Mouse (Mus musculus): Measurements from ENCODE around the gene Sox12. TPM values are rescaled to one million over a fixed set of nuclear protein-coding genes. Genes with fewer than 3 reads are reported as not detected.

Sox12 gene
- polyA plus RNA-seq, 1 experiment = 7.8 TPM

DNA sequence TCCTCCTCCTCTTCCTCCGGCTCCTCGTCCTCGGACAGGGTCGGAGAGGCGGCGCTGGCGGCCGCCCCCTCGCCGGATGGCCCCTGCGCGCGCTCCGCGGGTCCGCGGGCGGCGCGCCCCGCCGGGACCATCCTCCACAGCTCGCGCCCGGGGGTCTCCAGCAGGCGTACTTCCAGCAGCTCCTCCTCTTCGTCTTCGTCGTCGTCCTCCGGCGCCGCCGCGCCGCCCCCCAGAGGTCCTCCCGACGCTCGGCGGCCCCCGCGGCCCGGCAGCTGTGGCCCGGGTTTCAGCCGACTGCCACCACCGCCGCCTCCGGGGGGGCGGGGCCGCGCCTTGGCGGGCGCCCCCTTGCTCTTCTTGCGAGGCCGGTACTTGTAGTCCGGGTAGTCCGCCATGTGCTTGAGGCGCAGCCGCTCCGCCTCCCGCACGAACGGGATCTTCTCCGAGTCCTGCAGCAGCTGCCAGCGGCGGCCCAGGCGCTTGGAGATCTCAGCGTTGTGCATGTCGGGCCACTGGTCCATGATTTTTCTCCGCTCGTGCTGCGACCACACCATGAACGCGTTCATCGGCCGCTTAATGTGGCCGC lies 766 bp downstream of the Sox12 start:
- peak in 1 of 3 experiments; percentile 71 for TF ChIP-seq MYOD1 (IDR thresholded peaks at IDR 0.05; ENCODE audit: control insufficient read depth in 1 of 3, insufficient read length in 2 of 3, low read depth in 2 of 3)
- TF ChIP-seq E2F4 (IDR thresholded peaks at IDR 0.05; ENCODE audit: insufficient read depth) = peak; percentile 8
- TF ChIP-seq MYOG (IDR thresholded peaks at IDR 0.05; ENCODE audit: control insufficient read depth in 1 of 3, insufficient read depth in 1 of 3, insufficient read length in 2 of 3, low read depth in 2 of 3) = peak in 2 of 3 experiments; percentile 5 to 61
- peak; percentile 36 for TF ChIP-seq POLR2A (IDR thresholded peaks at IDR 0.05; ENCODE audit: insufficient read length, low read depth)
- no peak for TF ChIP-seq CEBPB (IDR thresholded peaks at IDR 0.05; ENCODE audit: insufficient read depth, poor library complexity, severe bottlenecking)
- no peak for TF ChIP-seq REST (IDR thresholded peaks at IDR 0.05; ENCODE audit: insufficient read depth, insufficient read length)
- no peak for TF ChIP-seq USF1 (IDR thresholded peaks at IDR 0.05; ENCODE audit: low read depth)
- no peak for TF ChIP-seq MAX (IDR thresholded peaks at IDR 0.05; ENCODE audit: low read depth)
- Histone ChIP-seq H3K36me3 (ENCODE audit: control insufficient read depth, insufficient read depth) (no peaks in the 10 kb centered on the region), H3K79me2 (ENCODE audit: control insufficient read depth, insufficient read depth) (no peaks in the 10 kb centered on the region), H3K27me3 (ENCODE audit: control insufficient read depth, insufficient read depth, insufficient read length) (no peaks in the 10 kb centered on the region), H3ac (ENCODE audit: control insufficient read depth, insufficient read length) (peak overlapping the region; percentile 52), H3K4me3 (peak overlapping the region; percentile 64), H3K4me2 (ENCODE audit: low read depth) (peak overlapping the region; percentile 78)

- TF ChIP-seq REST (IDR thresholded peaks at IDR 0.05; ENCODE audit: insufficient read depth, insufficient read length) (no peak), POLR2A (IDR thresholded peaks at IDR 0.05; ENCODE audit: insufficient read length, low read depth) (peak; percentile 11)
- H3K79me2 ChIP-seq (ENCODE audit: control insufficient read depth, insufficient read depth) = no peaks in the 10 kb centered on the region
- peak overlapping the region; percentile 78 for H3K4me2 ChIP-seq (ENCODE audit: low read depth)
- no peaks in the 10 kb centered on the region for H3K36me3 ChIP-seq (ENCODE audit: control insufficient read depth, insufficient read depth)
- H3K27me3 ChIP-seq (ENCODE audit: control insufficient read depth, insufficient read depth, insufficient read length) = no peaks in the 10 kb centered on the region
- peak overlapping the region; percentile 52 for H3ac ChIP-seq (ENCODE audit: control insufficient read depth, insufficient read length)
- H3K4me3 ChIP-seq = peak overlapping the region; percentile 64
These were observed 1.5 kb downstream of the Sox12 start for GRCm38 (mm10) chr2:152396110-152397003.

DNA sequence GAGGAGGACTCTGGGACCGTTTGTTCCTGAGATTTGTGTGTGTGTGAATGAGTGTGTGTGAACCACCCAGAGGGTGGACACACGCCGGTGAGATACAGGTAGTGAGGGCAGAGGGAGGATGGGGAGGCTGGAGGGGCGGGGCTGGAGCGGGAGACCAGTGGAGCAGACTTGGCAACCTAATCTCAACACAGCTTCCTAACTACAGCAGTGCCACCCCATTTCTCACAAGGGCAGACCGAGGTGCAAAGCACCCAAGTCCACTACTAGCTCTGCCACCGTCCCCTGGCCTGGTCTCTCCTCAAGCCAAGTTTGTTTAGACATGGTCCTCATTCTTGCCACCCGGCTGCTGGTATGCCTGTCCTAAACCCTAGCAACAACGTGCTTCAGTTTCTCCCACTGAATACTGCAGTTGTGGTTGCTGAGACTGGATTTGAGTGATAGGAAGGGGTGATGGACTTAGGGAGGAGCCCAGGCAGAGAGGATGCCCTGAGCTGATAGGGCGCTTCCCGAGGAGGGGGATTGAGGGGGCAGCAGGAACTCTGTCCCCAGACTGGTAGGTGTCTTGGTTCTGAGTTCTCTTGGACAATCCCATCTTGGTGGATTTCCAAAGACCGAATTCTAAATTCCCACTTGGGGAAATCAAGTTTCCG lies 2.5 kb downstream of the Sox12 start:
- Histone ChIP-seq H3K27me3 (ENCODE audit: control insufficient read depth, insufficient read depth, insufficient read length) (no peaks in the 10 kb centered on the region), H3K79me2 (ENCODE audit: control insufficient read depth, insufficient read depth) (no peaks in the 10 kb centered on the region), H3K4me3 (peak overlapping the region; percentile 64), H3ac (ENCODE audit: control insufficient read depth, insufficient read length) (no peak overlapping the region), H3K4me2 (ENCODE audit: low read depth) (peak overlapping the region; percentile 78), H3K36me3 (ENCODE audit: control insufficient read depth, insufficient read depth) (no peaks in the 10 kb centered on the region)
- TF ChIP-seq MYOD1 (IDR thresholded peaks at IDR 0.05; ENCODE audit: control insufficient read depth in 1 of 3, insufficient read length in 2 of 3, low read depth in 2 of 3) (no peak), MAX (IDR thresholded peaks at IDR 0.05; ENCODE audit: low read depth) (no peak), CEBPB (IDR thresholded peaks at IDR 0.05; ENCODE audit: insufficient read depth, poor library complexity, severe bottlenecking) (no peak), POLR2AphosphoS2 (IDR thresholded peaks at IDR 0.05; ENCODE audit: insufficient read length, low read depth) (no peak), REST (IDR thresholded peaks at IDR 0.05; ENCODE audit: insufficient read depth, insufficient read length) (no peak)

DNA sequence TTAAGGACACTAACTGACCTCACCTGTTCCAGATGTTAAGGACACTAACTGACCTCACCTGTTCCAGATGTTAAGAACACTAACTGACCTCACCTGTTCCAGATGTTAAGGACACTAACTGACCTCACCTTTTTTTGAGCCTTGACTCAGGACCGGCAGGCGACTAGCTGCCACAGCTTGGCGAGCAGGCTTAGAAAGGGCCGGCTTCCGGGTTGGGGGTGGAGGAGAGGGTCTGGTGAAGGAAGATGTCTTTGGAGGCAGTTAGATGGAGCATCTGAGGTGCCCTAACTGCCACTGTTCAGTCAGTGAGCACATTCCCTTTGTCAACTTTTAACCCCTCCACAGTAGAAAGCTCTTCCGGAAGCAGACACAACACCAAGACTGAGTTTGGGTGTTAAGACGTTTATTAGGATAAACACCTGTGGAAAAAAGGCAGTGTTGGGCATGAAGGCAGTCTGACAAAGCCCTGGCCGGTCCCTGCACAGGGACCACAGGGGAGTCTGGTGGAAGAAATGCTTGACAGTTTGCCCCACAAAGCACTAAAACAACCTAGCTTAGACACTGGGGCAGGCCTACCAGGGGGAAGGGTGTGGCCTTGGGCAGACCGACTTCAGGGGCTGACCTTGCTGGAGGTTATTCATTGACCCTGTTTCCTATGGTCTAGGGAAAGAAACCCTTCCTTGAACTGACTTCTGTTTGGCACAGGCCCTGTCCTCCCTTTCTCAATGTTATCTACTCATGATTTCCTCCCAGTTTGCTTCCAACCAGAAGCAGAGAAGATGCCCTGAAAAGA lies 4.4 kb downstream of the Sox12 start:
- H3K4me3 ChIP-seq = no peak overlapping the region
- H3K79me2 ChIP-seq (ENCODE audit: control insufficient read depth, insufficient read depth) = no peaks in the 10 kb centered on the region
- TF ChIP-seq E2F4 (IDR thresholded peaks at IDR 0.05; ENCODE audit: insufficient read depth) (no peak), SRF (IDR thresholded peaks at IDR 0.05; ENCODE audit: control insufficient read depth, insufficient read length, low read depth) (no peak), REST (IDR thresholded peaks at IDR 0.05; ENCODE audit: insufficient read depth, insufficient read length) (no peak), USF1 (IDR thresholded peaks at IDR 0.05; ENCODE audit: low read depth) (no peak), TCF12 (IDR thresholded peaks at IDR 0.05; ENCODE audit: insufficient read depth, poor library complexity, severe bottlenecking) (no peak), MYOD1 (IDR thresholded peaks at IDR 0.05; ENCODE audit: control insufficient read depth in 1 of 3, insufficient read length in 2 of 3, low read depth in 2 of 3) (no peak), POLR2AphosphoS2 (IDR thresholded peaks at IDR 0.05; ENCODE audit: insufficient read length, low read depth) (no peak), MYOG (IDR thresholded peaks at IDR 0.05; ENCODE audit: control insufficient read depth in 1 of 3, insufficient read depth in 1 of 3, insufficient read length in 2 of 3, low read depth in 2 of 3) (no peak), MAX (IDR thresholded peaks at IDR 0.05; ENCODE audit: low read depth) (no peak), POLR2A (IDR thresholded peaks at IDR 0.05; ENCODE audit: insufficient read length, low read depth) (no peak)
- peaks cover under 1% of the 10 kb centered on the region for H3K27me3 ChIP-seq (ENCODE audit: control insufficient read depth, insufficient read depth, insufficient read length)
- H3K36me3 ChIP-seq (ENCODE audit: control insufficient read depth, insufficient read depth) = no peaks in the 10 kb centered on the region
- no peak overlapping the region for H3ac ChIP-seq (ENCODE audit: control insufficient read depth, insufficient read length)
- H3K4me2 ChIP-seq (ENCODE audit: low read depth) = no peak overlapping the region
